Mouse (Mus musculus) inflammation-experienced regulatory T-cells, adult 6 months (primary cell): Measurements from ENCODE around the gene Smg7. TPM values are rescaled to one million over a fixed set of nuclear protein-coding genes. Genes with fewer than 3 reads are reported as not detected.

Experiments used
- ATAC-seq: one replicate; pipeline ENCODE4 v1.8.0; 2017
- polyA plus RNA-seq, 3 experiments: library from polyadenylated mRNA; unstranded; fragments of 100-300 nt; shearing (Covaris generic); gene quantifications; one replicate each; pipeline ENCODE4 v1.2.1; 2017

The Smg7 gene
- polyA plus RNA-seq, 3 experiments from 2014 or later, result 34.6 to 43.5 (median 38.8) TPM

- no peak for ATAC-seq
These were observed 97.5 kb downstream of the Smg7 start for GRCm38 (mm10) chr1:152804907-152805306.

GRCm38 (mm10) chr1:152800633-152801176 lies 101.7 kb downstream of the Smg7 start:
- ATAC-seq, result no peak

DNA sequence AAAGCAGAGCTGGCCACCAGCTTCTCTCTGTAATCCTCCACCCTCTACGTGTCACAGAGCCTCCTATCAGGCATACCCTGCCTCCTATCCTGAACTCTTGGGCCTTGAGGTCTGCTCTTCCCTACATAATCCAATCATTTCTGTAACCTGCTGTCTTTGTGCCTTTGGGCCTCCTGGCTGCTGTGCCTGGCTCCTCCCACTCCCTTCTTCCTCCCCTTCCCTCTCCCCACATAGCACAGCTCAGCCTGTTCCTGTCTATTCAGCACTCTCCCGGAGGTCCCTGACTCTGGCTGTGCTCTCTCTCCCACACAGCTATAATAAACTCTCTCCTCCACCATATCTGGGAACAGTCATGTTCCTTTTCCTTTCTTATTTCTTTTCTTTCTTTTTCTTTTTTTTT lies 102.5 kb downstream of the Smg7 start, which contains the start of gene Ncf2:
TSS of gene Ncf2 (plus strand) at position 298 of the 400 bp plus-strand sequence.
- no peak for ATAC-seq

DNA sequence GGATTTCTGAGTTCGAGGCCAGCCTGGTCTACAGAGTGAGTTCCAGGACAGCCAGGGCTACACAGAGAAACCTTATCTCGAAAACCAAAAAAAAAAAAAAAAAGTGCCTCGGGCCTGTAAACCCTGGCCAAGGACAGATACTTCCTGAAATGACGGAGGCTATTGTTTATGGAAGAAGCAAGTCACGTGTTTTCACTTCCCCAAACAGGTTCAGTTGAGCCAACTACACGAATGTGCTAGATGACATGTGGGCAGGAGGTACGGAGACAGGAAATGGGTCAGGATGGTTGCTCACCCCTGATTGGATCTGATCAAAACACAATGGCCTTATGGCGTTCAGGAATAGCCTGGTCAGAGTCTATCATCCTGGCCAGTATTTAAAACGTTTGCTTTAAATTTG lies 104.3 kb downstream of the Smg7 start:
- ATAC-seq, result no peak

- no peak for ATAC-seq
These were observed 105.7 kb downstream of the Smg7 start for GRCm38 (mm10) chr1:152796683-152797263.

DNA sequence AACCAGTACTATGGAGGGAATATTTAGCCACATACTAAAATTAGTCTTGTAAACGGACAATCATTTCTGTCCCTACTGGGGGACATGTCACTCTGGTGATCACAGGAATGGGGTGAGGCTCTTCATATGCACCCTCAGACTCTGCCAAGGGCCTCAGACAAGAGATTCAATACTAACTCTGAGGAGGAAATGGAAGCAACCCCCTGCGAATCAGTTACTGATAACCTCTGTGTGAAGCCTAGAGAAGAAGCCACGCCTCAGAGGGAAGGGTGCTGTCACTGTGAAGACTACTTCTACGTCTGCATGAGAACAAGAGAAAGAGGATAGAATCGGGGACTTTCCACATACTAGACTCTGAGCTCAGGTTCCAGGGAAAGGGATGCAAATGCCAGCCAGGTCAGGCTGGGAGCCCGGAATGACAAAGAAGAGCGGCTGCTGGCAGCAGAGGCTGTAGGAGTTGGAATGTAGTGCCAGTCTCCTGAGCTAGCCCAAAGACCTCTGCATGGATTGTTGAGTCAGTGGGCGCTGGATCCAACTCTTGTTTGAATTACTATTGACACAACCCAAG lies 106.7 kb downstream of the Smg7 start:
- no peak for ATAC-seq

DNA sequence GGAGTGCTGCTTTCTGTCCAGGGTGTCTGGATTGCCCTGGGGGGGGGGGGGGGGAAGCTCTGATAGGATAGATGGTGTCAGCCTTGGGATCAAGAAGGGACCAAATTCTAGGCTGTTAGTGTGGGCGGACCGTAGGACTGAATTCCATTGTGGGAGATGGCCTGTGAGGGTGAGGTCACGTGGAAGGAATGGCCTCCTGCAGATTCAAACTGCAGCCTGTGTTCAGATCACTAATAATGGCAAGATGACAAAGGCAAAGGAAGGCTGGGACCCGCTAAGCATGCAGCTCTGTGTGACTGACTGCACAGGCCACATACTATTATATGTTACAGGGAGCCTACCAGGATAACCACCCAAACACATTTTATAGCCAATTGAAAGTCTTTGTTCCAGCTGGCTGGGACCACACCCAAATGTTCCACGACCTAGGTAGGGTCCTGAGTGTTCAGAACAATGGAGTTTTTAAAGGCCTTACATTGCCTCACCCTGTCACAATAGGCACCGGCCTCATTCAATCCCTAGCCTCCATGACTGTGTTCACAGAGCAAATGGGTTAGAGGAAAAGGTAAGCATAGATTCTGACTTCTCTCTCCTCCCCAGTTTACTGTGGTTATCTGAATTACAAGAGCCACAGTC lies 108.8 kb downstream of the Smg7 start:
- ATAC-seq, result no peak

DNA sequence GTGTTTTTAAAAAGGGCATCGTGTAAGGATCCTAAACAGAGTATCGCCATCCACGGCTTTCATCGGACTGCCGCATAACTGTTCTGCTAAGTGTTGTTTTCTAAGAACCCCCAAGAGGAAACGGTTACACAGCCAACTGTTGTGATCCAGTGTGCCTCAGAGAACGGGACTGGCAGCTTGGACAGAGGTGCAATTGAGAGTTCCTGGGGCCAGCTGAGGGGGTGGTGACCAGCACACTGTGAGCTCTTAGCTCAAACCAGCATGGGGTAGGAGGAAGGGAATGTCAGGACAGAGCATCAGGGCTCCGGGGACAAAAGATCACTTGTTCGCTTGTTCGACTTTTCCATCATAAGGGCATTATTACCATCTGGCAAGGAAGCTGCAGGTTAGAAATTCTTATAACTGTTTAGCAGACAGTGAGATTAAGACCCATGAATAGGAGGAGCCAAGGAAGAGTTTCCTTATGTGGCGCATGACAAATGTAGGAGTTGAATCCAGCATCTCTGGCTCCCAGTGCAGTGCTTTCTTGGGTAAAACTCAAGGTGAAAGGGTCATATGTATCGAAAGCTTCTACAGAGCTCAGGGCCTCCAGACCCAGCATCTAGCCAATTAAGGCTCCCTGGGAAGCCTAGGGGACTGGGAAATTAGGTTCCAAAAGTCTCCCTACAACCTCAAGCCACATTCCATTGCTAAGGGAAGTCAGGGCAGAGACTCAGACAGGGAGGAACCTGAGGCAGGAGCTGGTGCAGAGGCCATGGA lies 109.5 kb downstream of the Smg7 start:
- ATAC-seq, result no peak

DNA sequence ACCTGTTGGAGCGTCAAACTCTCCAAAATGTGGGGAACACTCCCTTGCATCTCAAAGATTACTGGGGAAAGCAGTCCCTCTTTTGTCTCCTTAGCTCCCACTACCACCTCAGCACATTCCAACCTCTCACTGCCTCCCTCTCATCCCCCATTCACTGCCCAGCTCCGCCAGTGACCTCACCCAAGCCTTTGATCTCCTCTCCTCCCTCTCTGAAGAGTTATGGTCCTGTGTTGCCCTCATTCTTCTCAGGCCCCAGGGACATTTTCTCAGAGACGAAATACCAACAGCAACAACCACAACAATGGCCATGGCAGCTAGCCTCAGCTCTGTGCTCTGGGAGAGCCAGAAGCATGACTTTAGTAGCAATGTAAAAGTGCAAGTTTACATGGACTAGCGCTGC lies 111.2 kb downstream of the Smg7 start:
- ATAC-seq, result no peak

DNA sequence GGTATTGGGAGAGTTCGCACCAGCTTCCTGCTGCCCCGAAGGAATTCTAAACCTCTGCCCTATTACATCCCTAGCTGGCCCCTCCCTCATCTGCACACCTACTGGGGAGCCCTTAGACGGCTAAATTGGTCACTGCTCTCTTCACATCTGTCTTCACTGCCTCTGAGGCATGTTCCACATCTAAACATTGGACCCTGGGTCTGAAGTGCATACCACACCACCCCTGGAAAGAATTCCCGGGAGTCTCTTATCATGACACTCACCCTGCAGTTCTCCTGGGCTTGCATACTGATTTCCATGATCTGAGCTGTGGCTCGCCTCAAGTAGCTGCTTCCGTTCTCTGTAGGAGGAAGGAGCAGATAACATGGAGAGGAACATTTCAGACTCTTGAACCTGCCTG lies 111.6 kb downstream of the Smg7 start:
- no peak for ATAC-seq

DNA sequence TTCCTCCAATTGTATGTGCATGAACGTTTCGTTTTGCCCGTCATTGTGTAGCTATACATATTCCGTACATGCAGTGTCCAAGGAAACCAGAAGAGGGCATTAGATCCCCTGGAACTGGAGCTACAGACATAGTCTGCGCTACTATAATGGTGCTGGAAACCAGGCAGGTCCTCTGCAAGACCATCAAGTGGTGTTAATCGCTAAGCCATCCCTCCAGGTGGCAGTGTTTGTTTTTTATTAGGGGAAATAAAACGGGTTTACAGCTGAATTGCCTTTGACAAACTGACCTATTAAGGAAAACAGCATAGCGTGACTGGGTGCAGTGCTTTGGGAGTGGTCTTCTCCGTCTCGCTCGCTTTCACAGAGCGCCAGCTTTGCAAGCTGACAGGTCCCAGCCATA lies 112.2 kb downstream of the Smg7 start:
- ATAC-seq, result no peak

DNA sequence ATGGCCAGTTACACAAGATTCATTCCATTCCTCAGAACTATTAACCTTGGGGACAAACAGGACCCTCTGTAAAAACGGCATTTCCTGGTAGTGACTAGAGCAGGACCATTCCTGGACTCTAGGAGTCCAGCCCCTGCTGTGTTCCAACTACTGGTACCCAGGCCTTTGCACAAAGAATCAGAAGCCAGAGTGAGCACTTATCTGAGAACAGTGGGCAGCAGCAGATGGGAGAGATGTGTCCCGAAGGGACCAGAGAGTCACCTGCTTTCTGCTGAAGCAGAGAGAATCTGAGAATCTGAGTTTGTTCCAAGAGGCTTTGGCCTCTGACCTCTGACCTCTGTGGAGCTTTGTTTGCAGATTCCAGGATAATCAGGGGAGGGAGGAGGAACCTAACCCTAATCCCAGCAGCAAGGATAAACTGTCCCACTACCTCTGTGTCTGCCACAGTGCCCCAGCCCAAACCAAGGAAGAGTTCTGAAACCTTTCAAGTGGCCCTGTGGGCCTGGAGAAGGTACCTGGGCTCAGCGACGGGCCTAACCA lies 114.3 kb downstream of the Smg7 start:
- ATAC-seq, result no peak

Other genes with a start within 250 kb of the Smg7 start
- gene Apobec4, start 152.1 kb downstream of the Smg7 start, polyA plus RNA-seq, result not detected
- under 1 TPM in 2 of 3 experiments, not detected in 1; 0.74 to 0.94 TPM for gene Rgl1, start 136.3 kb downstream of the Smg7 start, polyA plus RNA-seq
- 100 to 1,000 TPM; 480 to 854 (median 552) TPM for gene Arpc5, start 136.1 kb downstream of the Smg7 start, polyA plus RNA-seq
- gene Ncf2, start 102.5 kb downstream of the Smg7 start, polyA plus RNA-seq, result 1 to 10 TPM; 2.4 to 5.4 (median 2.8) TPM
- 1 to 10 TPM in 2 of 3 experiments, under 1 TPM in 1; 0.34 to 4.1 (median 1.1) TPM for gene Nmnat2, start 52.3 kb upstream of the Smg7 start, polyA plus RNA-seq